Mouse (Mus musculus) embryonic fibroblast, embryonic 13.5 days (primary cell): ENCODE measurements at regions not wholly inside any gene's neighbourhood (a gene's known extent, or its start where the extent isn't known, plus 50 kb on each side); places are given as distances from the start of the nearest gene placed in this dataset.

Experiments
- H3K27ac ChIP-seq: 2 replicates; pipeline ENCODE4 v1.5.1; 2012; ENCODE audit warnings: low read length, control low read depth, inconsistent platforms; ENCODE audit not compliant: insufficient read depth
- H3K4me1 ChIP-seq: 2 replicates; pipeline ENCODE4 v1.6.1; 2011; ENCODE audit warnings: low read length; ENCODE audit not compliant: control insufficient read depth, insufficient read depth
- H3K4me3 ChIP-seq: 2 replicates; pipeline ENCODE4 v1.5.1; 2011; ENCODE audit warnings: mild to moderate bottlenecking, control low read depth, low read length; ENCODE audit not compliant: insufficient read depth
- CTCF ChIP-seq: IDR thresholded peaks from 2 replicates; pipeline ENCODE4 v1.5.1; 2011; ENCODE audit warnings: mild to moderate bottlenecking, control low read depth, low read length, moderate library complexity, borderline replicate concordance; ENCODE audit not compliant: insufficient read depth
- POLR2A ChIP-seq: IDR thresholded peaks from 2 replicates; pipeline ENCODE4 v1.6.1; 2011; ENCODE audit warnings: low read depth, mild to moderate bottlenecking, control low read depth, low read length, moderate library complexity

- no peak overlapping the region for H3K27ac ChIP-seq
- no peaks in the 10 kb centered on the region for H3K4me1 ChIP-seq
- no peak for TF ChIP-seq CTCF
- TF ChIP-seq POLR2A = no peak
Measured at GRCm38 (mm10) chr14:97170841-97171240, 651.9 kb upstream of the Klhl1 start.

GRCm38 (mm10) chr14:97165793-97166192 lies 646.9 kb upstream of the Klhl1 start:
- Histone ChIP-seq H3K4me1 (no peaks in the 10 kb centered on the region), H3K27ac (no peak overlapping the region), H3K4me3 (no peak overlapping the region)
- TF ChIP-seq CTCF (no peak), POLR2A (no peak)

More at GRCm38 (mm10) chr14:97170841-97171240, 651.9 kb upstream of the Klhl1 start:
- no peak overlapping the region for H3K4me3 ChIP-seq

GRCm38 (mm10) chr14:97148997-97149653 lies 630.2 kb upstream of the Klhl1 start:
- Histone ChIP-seq H3K4me3 (no peak overlapping the region), H3K4me1 (no peaks in the 10 kb centered on the region), H3K27ac (no peak overlapping the region)
- no peak for TF ChIP-seq CTCF
- TF ChIP-seq POLR2A = no peak

GRCm38 (mm10) chr14:97115918-97116635 lies 597.2 kb upstream of the Klhl1 start:
- Histone ChIP-seq H3K4me3 (no peak overlapping the region), H3K27ac (no peak overlapping the region), H3K4me1 (no peaks in the 10 kb centered on the region)
- TF ChIP-seq POLR2A = no peak
- no peak for TF ChIP-seq CTCF

- H3K4me3 ChIP-seq = no peak overlapping the region
Measured at GRCm38 (mm10) chr14:97101090-97101675, 582.3 kb upstream of the Klhl1 start.

GRCm38 (mm10) chr14:97093389-97093788 lies 574.5 kb upstream of the Klhl1 start:
- H3K4me3 ChIP-seq = no peak overlapping the region
- H3K4me1 ChIP-seq = no peaks in the 10 kb centered on the region
- no peak overlapping the region for H3K27ac ChIP-seq
- no peak for TF ChIP-seq POLR2A
- TF ChIP-seq CTCF = no peak

More at GRCm38 (mm10) chr14:97101090-97101675, 582.3 kb upstream of the Klhl1 start:
- no peak for TF ChIP-seq POLR2A
- TF ChIP-seq CTCF = no peak
- Histone ChIP-seq H3K27ac (no peak overlapping the region), H3K4me1 (no peaks in the 10 kb centered on the region)

- Histone ChIP-seq H3K4me3 (no peak overlapping the region), H3K4me1 (no peaks in the 10 kb centered on the region), H3K27ac (no peak overlapping the region)
- TF ChIP-seq POLR2A (no peak), CTCF (no peak)
Measured at GRCm38 (mm10) chr14:97088863-97089262, 570.0 kb upstream of the Klhl1 start.

GRCm38 (mm10) chr14:97087346-97087745 lies 568.4 kb upstream of the Klhl1 start:
- H3K4me1 ChIP-seq = no peaks in the 10 kb centered on the region
- no peak overlapping the region for H3K27ac ChIP-seq
- no peak overlapping the region for H3K4me3 ChIP-seq
- TF ChIP-seq POLR2A = no peak
- no peak for TF ChIP-seq CTCF

- Histone ChIP-seq H3K27ac (no peak overlapping the region), H3K4me3 (no peak overlapping the region), H3K4me1 (no peaks in the 10 kb centered on the region)
- TF ChIP-seq CTCF (no peak), POLR2A (no peak)
Measured at GRCm38 (mm10) chr14:97086363-97087309, 567.7 kb upstream of the Klhl1 start.
